Comparison of ENCODE assay signal across 9 mouse cellular contexts in the genomic region with DNA sequence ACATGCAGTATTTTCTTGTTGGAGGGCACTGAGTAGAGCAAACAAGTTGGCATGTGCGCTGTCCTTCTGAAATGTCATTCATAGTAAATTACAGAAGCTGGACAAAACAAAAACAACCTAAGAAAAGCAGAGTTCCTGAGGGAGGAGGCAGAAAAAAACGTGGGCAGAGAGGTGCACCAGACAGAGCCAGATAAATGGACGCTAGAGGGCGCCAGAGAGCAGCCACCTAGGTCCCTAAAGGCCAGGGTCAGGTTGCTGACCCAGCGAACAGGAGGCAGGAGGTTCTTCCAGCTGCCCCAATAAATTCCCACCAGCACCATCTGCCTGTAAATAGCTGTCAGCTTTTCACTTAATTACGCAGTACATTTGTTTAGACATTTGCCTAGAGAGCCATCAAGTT.
A peak's percentile ranks its signal among the peaks of the same experiment; 100 is the strongest.
DNase-seq lines count a peak whose midpoint lies in the region; ATAC-seq and TF ChIP-seq lines count a peak whose summit lies in the region.
"Had no signal": no experiment of that assay in that cellular context is flagged by ENCODE, and none has a peak within 500 bp of the region (broad histone marks: within the 10 kb centered on the region; RNA-seq: fewer than 3 reads in every experiment).

No protein-coding gene starts in this region.

- H3K4me2 ChIP-seq in forebrain, embryonic 14.5 days (ENCODE audit: low read length), result no peak overlapping the region
- H3K4me2 ChIP-seq in forebrain, embryonic 13.5 days, result no peak overlapping the region
- no peak overlapping the region for H3K4me2 ChIP-seq in liver, embryonic 12.5 days
- H3K4me2 ChIP-seq: neural tube, embryonic 13.5 days had no signal

- no peak overlapping the region for H3K4me3 ChIP-seq in forebrain, embryonic 14.5 days (ENCODE audit: low read depth, low read length)
- no peak overlapping the region for H3K4me3 ChIP-seq in forebrain, embryonic 13.5 days
- H3K4me3 ChIP-seq in liver, embryonic 12.5 days, result no peak overlapping the region
- H3K4me3 ChIP-seq in liver, adult 2 months (ENCODE audit: insufficient read depth, low read depth, low read length), result no peak overlapping the region
- H3K4me3 ChIP-seq: neural tube, embryonic 13.5 days had no signal

- no peak overlapping the region for H3K9ac ChIP-seq in forebrain, embryonic 14.5 days (ENCODE audit: low read length)
- no peak overlapping the region for H3K9ac ChIP-seq in forebrain, embryonic 13.5 days
- no peak overlapping the region for H3K9ac ChIP-seq in liver, embryonic 12.5 days
- H3K9ac ChIP-seq in liver, adult 2 months (ENCODE audit: low read depth, low read length), result no peak overlapping the region
- H3K9ac ChIP-seq: neural tube, embryonic 13.5 days had no signal

- H3K79me2 ChIP-seq in liver, adult 2 months (ENCODE audit: control insufficient read depth, insufficient read depth, low read length), result no peaks in the 10 kb centered on the region

- H3K27ac ChIP-seq in forebrain, embryonic 14.5 days (ENCODE audit: low read depth, low read length), result no peak overlapping the region
- no peak overlapping the region for H3K27ac ChIP-seq in forebrain, embryonic 13.5 days
- no peak overlapping the region for H3K27ac ChIP-seq in liver, embryonic 12.5 days
- no peak overlapping the region for H3K27ac ChIP-seq in liver, adult 2 months (replicated peaks; ENCODE audit: insufficient read depth, low read depth, low read length)
- H3K27ac ChIP-seq: neural tube, embryonic 13.5 days had no signal

- 28% methylated on average over 6 of the region's 6 CpGs for WGBS in forebrain, embryonic 14.5 days
- 34% methylated on average over 6 of the region's 6 CpGs for WGBS in forebrain, embryonic 13.5 days
- WGBS in liver, embryonic 12.5 days (ENCODE audit: insufficient replicate concordance), result 21% methylated on average over 6 of the region's 6 CpGs
- 25% methylated on average over 6 of the region's 6 CpGs for WGBS in liver, adult 2 months

- H3K36me3 ChIP-seq in forebrain, embryonic 14.5 days (ENCODE audit: control insufficient read depth, insufficient read depth, low read length), result no peaks in the 10 kb centered on the region
- no peaks in the 10 kb centered on the region for H3K36me3 ChIP-seq in forebrain, embryonic 13.5 days (ENCODE audit: poor library complexity, severe bottlenecking)
- no peaks in the 10 kb centered on the region for H3K36me3 ChIP-seq in liver, embryonic 12.5 days
- no peaks in the 10 kb centered on the region for H3K36me3 ChIP-seq in liver, adult 2 months (ENCODE audit: control insufficient read depth, insufficient read depth, low read length)
- H3K36me3 ChIP-seq: neural tube, embryonic 13.5 days had no signal

- no peaks in the 10 kb centered on the region for H3K4me1 ChIP-seq in forebrain, embryonic 14.5 days (ENCODE audit: control insufficient read depth, insufficient read depth, low read length)
- no peaks in the 10 kb centered on the region for H3K4me1 ChIP-seq in forebrain, embryonic 13.5 days
- H3K4me1 ChIP-seq in liver, embryonic 12.5 days, result no peaks in the 10 kb centered on the region
- H3K4me1 ChIP-seq in liver, adult 2 months (ENCODE audit: control insufficient read depth, insufficient read depth, low read length), result no peaks in the 10 kb centered on the region
- H3K4me1 ChIP-seq: neural tube, embryonic 13.5 days had no signal

- ATAC-seq in forebrain, embryonic 14.5 days, result no peak
- ATAC-seq in forebrain, embryonic 13.5 days, result no peak
- no peak for ATAC-seq in liver, embryonic 12.5 days

- DNase-seq in forebrain, embryonic 14.5 days (ENCODE audit: low spot score), result peak; percentile 33
- DNase-seq in liver, result peak; percentile 26
- peak; percentile 12 to 67 for DNase-seq in adrenal gland, adult (ENCODE audit: inconsistent age in 2 of 2, low spot score in 1 of 2)
- peak; percentile 75 for DNase-seq in embryo, embryonic 10.5 days (ENCODE audit: low spot score)
- DNase-seq in liver, adult 2 months (ENCODE audit: extremely low read depth, low read depth, low spot score), result peak; percentile 46
- peak; percentile 53 for DNase-seq in testis, postnatal 14 days (ENCODE audit: low spot score)

- no peaks in the 10 kb centered on the region for H3K9me3 ChIP-seq in forebrain, embryonic 14.5 days (replicated peaks; ENCODE audit: control insufficient read depth, low read length)
- no peaks in the 10 kb centered on the region for H3K9me3 ChIP-seq in forebrain, embryonic 13.5 days (replicated peaks)
- H3K9me3 ChIP-seq in liver, embryonic 12.5 days (replicated peaks), result peaks cover 23% of the 10 kb centered on the region
- H3K9me3 ChIP-seq: neural tube, embryonic 13.5 days had no signal

- H3K27me3 ChIP-seq in forebrain, embryonic 14.5 days (replicated peaks; ENCODE audit: control insufficient read depth, insufficient read depth, low read length), result no peaks in the 10 kb centered on the region
- H3K27me3 ChIP-seq in forebrain, embryonic 13.5 days, result no peaks in the 10 kb centered on the region
- no peaks in the 10 kb centered on the region for H3K27me3 ChIP-seq in liver, embryonic 12.5 days (replicated peaks)
- no peaks in the 10 kb centered on the region for H3K27me3 ChIP-seq in liver, adult 2 months (ENCODE audit: control insufficient read depth, insufficient read depth, low read length)
- H3K27me3 ChIP-seq: neural tube, embryonic 13.5 days had no signal

- TF ChIP-seq CTCF in liver, adult 2 months (IDR thresholded peaks at IDR 0.05; ENCODE audit: low read depth, low read length), result peak; percentile 82

- TF ChIP-seq POLR2A in liver, adult 2 months (IDR thresholded peaks at IDR 0.05; ENCODE audit: extremely low read depth, insufficient read depth, low read length), result no peak
